Comparison of ENCODE assay signal across 10 mouse cellular contexts in genomic region chr11:80613534-80613933, GRCm38 (mm10).
DNase-seq lines count a peak whose midpoint lies in the region; ATAC-seq and TF ChIP-seq lines count a peak whose summit lies in the region.
"Had no signal": no experiment of that assay in that cellular context is flagged by ENCODE, and none has a peak within 500 bp of the region (broad histone marks: within the 10 kb centered on the region; RNA-seq: fewer than 3 reads in every experiment).

No protein-coding gene starts in this region.

- no peak overlapping the region for H3K9ac ChIP-seq in midbrain, embryonic 14.5 days (replicated peaks; ENCODE audit: low read length)
- H3K9ac ChIP-seq in midbrain, postnatal 0 days (replicated peaks; ENCODE audit: low read length, poor library complexity, severe bottlenecking), result no peak overlapping the region
- H3K9ac ChIP-seq: heart, embryonic 12.5 days; lung, embryonic 15.5 days had no signal

- no peaks in the 10 kb centered on the region for H3K9me3 ChIP-seq in midbrain, embryonic 14.5 days (ENCODE audit: control insufficient read depth, low read length)
- H3K9me3 ChIP-seq in midbrain, postnatal 0 days (ENCODE audit: low read length), result no peaks in the 10 kb centered on the region
- H3K9me3 ChIP-seq: heart, embryonic 12.5 days; lung, embryonic 15.5 days had no signal

- 21% methylated on average over 6 of the region's 6 CpGs for WGBS in midbrain, embryonic 14.5 days
- 30% methylated on average over 6 of the region's 6 CpGs for WGBS in midbrain, postnatal 0 days

- H3K4me3 ChIP-seq in midbrain, embryonic 14.5 days (replicated peaks; ENCODE audit: low read depth, low read length), result no peak overlapping the region
- no peak overlapping the region for H3K4me3 ChIP-seq in midbrain, postnatal 0 days (ENCODE audit: low read depth, low read length)
- H3K4me3 ChIP-seq in myocyte, result no peak overlapping the region
- H3K4me3 ChIP-seq: heart, embryonic 12.5 days; lung, embryonic 15.5 days had no signal

- intact Hi-C loops in gastrocnemius, postnatal 14 days (cut with DNase I; ENCODE audit: low total_unique reads), result no loop called here

- TF ChIP-seq CTCF in midbrain, postnatal 0 days (IDR thresholded peaks at IDR 0.05), result no peak

- H3K27me3 ChIP-seq in midbrain, embryonic 14.5 days (ENCODE audit: control insufficient read depth, insufficient read depth, low read length), result no peaks in the 10 kb centered on the region
- no peaks in the 10 kb centered on the region for H3K27me3 ChIP-seq in midbrain, postnatal 0 days (ENCODE audit: insufficient read depth, low read length)
- no peaks in the 10 kb centered on the region for H3K27me3 ChIP-seq in myocyte (ENCODE audit: control insufficient read depth, insufficient read depth, insufficient read length)
- H3K27me3 ChIP-seq: heart, embryonic 12.5 days; lung, embryonic 15.5 days had no signal

- H3K36me3 ChIP-seq in midbrain, embryonic 14.5 days (ENCODE audit: control insufficient read depth, insufficient read depth, low read length), result no peaks in the 10 kb centered on the region
- no peaks in the 10 kb centered on the region for H3K36me3 ChIP-seq in midbrain, postnatal 0 days (ENCODE audit: insufficient read depth, low read length)
- no peaks in the 10 kb centered on the region for H3K36me3 ChIP-seq in myocyte (ENCODE audit: control insufficient read depth, insufficient read depth)
- H3K36me3 ChIP-seq: heart, embryonic 12.5 days; lung, embryonic 15.5 days had no signal

- peaks cover 14% of the 10 kb centered on the region for H3K4me1 ChIP-seq in midbrain, embryonic 14.5 days (ENCODE audit: control insufficient read depth, insufficient read depth, low read length)
- peaks cover 9% of the 10 kb centered on the region; the same call in 1 of the 2 replicates for H3K4me1 ChIP-seq in midbrain, postnatal 0 days (ENCODE audit: insufficient read depth, low read length)
- H3K4me1 ChIP-seq: heart, embryonic 12.5 days; lung, embryonic 15.5 days had no signal

- no peak for ATAC-seq in midbrain, embryonic 14.5 days (ENCODE audit: low FRiP score, low TSS enrichment)
- ATAC-seq in midbrain, postnatal 0 days (ENCODE audit: low FRiP score), result no peak

- no peak overlapping the region for H3ac ChIP-seq in myocyte (ENCODE audit: control insufficient read depth, insufficient read length)

- TF ChIP-seq POLR2A in myocyte (IDR thresholded peaks at IDR 0.05; ENCODE audit: insufficient read length, low read depth), result no peak

- H3K79me2 ChIP-seq in myocyte (ENCODE audit: control insufficient read depth, insufficient read depth), result no peaks in the 10 kb centered on the region

- peak; percentile 29 for DNase-seq in gastrocnemius, postnatal 14 days
- DNase-seq in gastrocnemius, adult 18-20 months (ENCODE audit: low spot score), result no peak
- DNase-seq in midbrain, embryonic 14.5 days, result peak; percentile 45
- DNase-seq in midbrain, postnatal 0 days (ENCODE audit: low spot score), result no peak
- DNase-seq in embryo, embryonic 10 days (ENCODE audit: low spot score), result peak; percentile 79
- no peak for DNase-seq in spleen, postnatal 4 days (ENCODE audit: low spot score in 2 of 2)
- no peak for DNase-seq in heart, adult 9 months (ENCODE audit: low spot score in 2 of 2)

- H3K4me2 ChIP-seq in midbrain, embryonic 14.5 days (ENCODE audit: low read length), result no peak overlapping the region
- H3K4me2 ChIP-seq in midbrain, postnatal 0 days (ENCODE audit: low read depth, low read length, poor library complexity, severe bottlenecking), result no peak overlapping the region
- no peak overlapping the region for H3K4me2 ChIP-seq in myocyte (ENCODE audit: low read depth)
- H3K4me2 ChIP-seq: heart, embryonic 12.5 days; lung, embryonic 15.5 days had no signal

- no peak overlapping the region for H3K27ac ChIP-seq in midbrain, embryonic 14.5 days (replicated peaks; ENCODE audit: low read depth, low read length)
- no peak overlapping the region for H3K27ac ChIP-seq in midbrain, postnatal 0 days (ENCODE audit: low read depth, low read length)
- H3K27ac ChIP-seq: lung, embryonic 15.5 days had no signal

TF ChIP-seq in myocyte, 11 proteins besides CTCF, POLR2A, EP300 and RAD21:
- TF ChIP-seq MYOG (IDR thresholded peaks at IDR 0.05; ENCODE audit: control insufficient read depth in 1 of 3, insufficient read depth in 1 of 3, insufficient read length in 2 of 3, low read depth in 2 of 3) (no peak), REST (IDR thresholded peaks at IDR 0.05; ENCODE audit: insufficient read depth, insufficient read length) (peak; percentile 90)

Comparison
In these comparisons a context has a peak if more than half of its experiments do, and no peak if none do; other contexts are left out.
1. DNase-seq: peak in gastrocnemius, postnatal 14 days (single experiment), midbrain, embryonic 14.5 days (single experiment) and embryo, embryonic 10 days (single experiment); none in gastrocnemius, adult 18-20 months (single experiment), midbrain, postnatal 0 days (single experiment), spleen, postnatal 4 days (0 of 2) and heart, adult 9 months (0 of 2).